Mouse (Mus musculus) adrenal gland, adult 2 months (tissue): ENCODE data around the gene Klk4. TPM values are rescaled to one million over a fixed set of nuclear protein-coding genes. Genes with fewer than 3 reads are reported as not detected.

Experiments
- DNase-seq: peaks from one replicate; pipeline ENCODE4 v3.0.0; 2021
- polyA plus RNA-seq: library from polyadenylated mRNA; depleted of rRNA; stranded (reverse); fragments of >200 nt; gene quantifications from 2 replicates; pipeline ENCODE4 v1.2.3, GENCODE M21; 2012; rRNA removed
- total RNA-seq, 2 experiments: library from RNA; stranded (reverse); gene quantifications; 2 replicates each; pipeline ENCODE4 v1.2.3; 2021

The Klk4 gene
- total and polyA plus RNA-seq, 3 experiments = not detected

DNA sequence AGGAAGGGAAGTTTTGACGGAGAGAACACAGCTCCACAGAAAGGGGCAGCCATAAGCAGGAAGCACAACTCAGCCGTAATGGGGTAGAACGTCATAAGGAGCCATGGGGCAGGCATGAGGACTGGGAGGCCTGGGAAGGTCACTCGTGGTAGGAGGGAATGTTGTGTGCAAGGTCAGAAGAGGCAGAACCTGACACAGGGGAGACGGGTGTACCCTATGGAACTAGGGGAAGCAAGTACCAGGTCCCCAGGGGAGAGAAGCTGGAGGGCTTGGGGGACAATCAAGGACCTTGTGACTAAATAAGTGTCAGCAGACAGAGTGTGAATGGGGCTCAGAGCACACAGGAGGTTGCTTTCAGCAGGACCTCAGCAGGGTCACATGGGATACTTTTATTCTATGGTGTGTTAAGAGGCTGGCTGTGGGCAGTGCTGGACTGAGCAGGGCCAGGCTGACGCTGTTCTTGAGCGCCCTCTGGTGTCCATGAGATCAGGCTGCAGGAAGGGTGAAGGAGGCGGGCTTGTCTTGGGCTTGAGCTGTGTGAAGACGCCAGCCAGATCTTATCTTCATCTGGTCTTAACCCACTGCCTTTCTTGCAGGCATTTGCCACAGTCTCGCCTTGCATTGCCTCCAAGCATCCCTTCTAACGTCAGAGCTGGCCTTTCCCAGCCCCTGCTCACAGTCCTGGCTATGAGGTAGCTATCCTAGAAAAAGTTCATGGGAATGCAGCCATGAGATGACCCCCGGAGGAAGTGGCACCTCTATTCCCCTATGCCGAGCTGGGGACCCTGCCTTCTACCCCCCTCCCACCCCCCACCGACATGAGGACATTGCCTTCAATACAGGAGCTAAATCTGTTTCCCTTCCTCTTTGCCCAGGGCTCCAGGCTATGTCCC lies 38.8 kb downstream of the Klk4 start:
- DNase-seq = peak; percentile 57

DNA sequence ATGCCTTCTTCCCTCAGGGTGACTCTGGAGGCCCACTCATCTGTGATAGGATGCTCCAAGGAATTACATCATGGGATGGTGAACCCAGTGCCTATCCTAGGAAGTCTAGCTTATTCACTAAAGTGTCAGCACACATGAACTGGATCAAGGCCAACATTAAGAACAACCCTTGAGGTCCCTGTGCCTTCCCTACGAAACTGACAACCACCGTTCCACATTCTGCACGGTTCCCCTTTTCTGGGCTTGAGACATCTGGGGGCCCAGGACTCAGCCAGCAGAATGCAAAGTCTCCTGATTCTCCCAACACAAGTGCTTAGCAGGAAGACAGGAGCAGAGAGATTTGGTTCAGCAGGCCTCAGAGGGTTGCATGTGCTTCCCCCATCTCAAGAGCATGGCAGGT lies 39.6 kb downstream of the Klk4 start:
- no peak for DNase-seq

- DNase-seq = no peak
Observed at GRCm38 (mm10) chr7:43921087-43921486, 40.1 kb downstream of the Klk4 start.

GRCm38 (mm10) chr7:43921941-43922340 lies 41.0 kb downstream of the Klk4 start:
- no peak for DNase-seq

DNA sequence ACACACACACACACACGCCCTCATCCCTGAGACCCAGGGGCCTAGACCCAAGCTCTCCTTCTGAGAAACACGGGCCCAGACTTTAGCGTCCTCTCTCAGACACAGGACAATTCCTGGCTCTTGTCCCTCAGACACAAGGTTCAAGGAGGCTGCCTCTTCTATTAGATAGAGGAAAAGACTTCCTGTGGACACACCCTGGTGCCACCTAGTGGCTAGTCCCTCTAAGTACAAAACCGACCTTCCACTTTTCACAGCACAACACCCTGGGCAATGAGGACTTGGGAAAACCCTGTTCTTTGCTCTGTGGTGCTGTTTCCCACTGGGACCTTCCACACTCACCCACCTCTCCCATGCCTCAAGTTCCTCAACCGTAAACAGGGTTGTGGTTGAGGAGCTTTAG lies 45.0 kb downstream of the Klk4 start:
- DNase-seq = no peak

DNA sequence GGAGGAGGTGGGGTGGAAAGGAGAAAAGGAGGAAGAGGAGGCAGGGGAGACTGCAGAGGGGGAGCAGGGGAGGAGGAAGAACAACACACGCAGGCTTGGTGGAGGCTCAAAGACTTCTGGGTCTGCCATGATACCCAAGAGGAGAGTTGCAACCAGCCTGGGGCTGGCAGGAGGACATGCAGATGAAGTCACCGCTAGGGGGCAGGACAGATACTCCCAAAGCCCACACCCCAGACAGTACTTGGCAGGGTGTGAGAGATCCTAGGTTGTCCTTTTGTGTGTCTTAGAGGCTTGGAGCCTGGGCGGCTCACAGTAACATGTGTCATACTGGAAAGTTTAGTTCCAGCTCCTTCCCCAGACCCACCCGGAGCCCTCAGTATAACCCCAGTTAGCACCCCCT lies 47.6 kb downstream of the Klk4 start:
- DNase-seq = peak; percentile 21

- no peak for DNase-seq
Observed at GRCm38 (mm10) chr7:43932337-43932736, 51.4 kb downstream of the Klk4 start.

- no peak for DNase-seq
Observed at GRCm38 (mm10) chr7:43933440-43933839, 52.5 kb downstream of the Klk4 start, which contains the start of gene Klk15. Klk15 (plus strand) TSS chr7:43933740.

DNA sequence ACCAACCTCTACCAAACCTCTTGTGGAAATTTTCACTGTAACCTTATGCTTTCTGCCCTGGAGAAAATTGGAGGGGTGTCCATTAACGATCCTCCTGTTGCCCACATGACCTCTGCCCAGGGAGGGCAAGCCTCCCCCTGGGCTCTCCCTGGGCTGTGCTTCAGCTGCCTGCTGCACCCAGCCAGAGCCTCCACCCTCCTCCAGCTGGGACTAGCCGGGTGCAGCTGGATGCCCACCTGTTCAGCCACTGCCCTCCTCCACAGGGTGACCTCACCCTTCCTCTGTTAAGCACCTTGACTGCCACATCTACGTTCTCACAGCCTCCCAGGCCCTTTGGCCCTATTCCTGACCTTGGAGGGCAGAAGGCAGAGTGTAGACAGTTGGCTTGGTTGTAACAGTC lies 53.8 kb downstream of the Klk4 start:
- no peak for DNase-seq

Other genes with a start within 250 kb of the Klk4 start
- not detected for gene Ceacam18, start 246.5 kb upstream of the Klk4 start, total RNA-seq
- gene Ceacam18, start 246.5 kb upstream of the Klk4 start, polyA plus RNA-seq = not detected in 2 replicates
- 1 to 10 TPM; 3.5 to 5.0 TPM for gene Siglece, start 221.0 kb upstream of the Klk4 start, total RNA-seq
- 3.6 and 5.3 TPM in 2 replicates for gene Siglece, start 221.0 kb upstream of the Klk4 start, polyA plus RNA-seq
- 10 to 100 TPM in 1 of 2 experiments, 1 to 10 TPM in 1; 9.9 to 10.4 TPM for gene Ctu1, start 209.1 kb upstream of the Klk4 start, total RNA-seq
- gene Ctu1, start 209.1 kb upstream of the Klk4 start, polyA plus RNA-seq = 20.1 and 21.3 TPM in 2 replicates
- not detected for gene Klk14, start 190.7 kb upstream of the Klk4 start, total RNA-seq
- not detected in 2 replicates for gene Klk14, start 190.7 kb upstream of the Klk4 start, polyA plus RNA-seq
- not detected for gene Klk13, start 168.6 kb upstream of the Klk4 start, total RNA-seq
- gene Klk13, start 168.6 kb upstream of the Klk4 start, polyA plus RNA-seq = 0.12 and 0.36 TPM in 2 replicates
- not detected for gene Klk12, start 112.3 kb upstream of the Klk4 start, total RNA-seq
- gene Klk12, start 112.3 kb upstream of the Klk4 start, polyA plus RNA-seq = not detected in 2 replicates
- gene Klk11, start 106.6 kb upstream of the Klk4 start, total RNA-seq = not detected
- not detected in 2 replicates for gene Klk11, start 106.6 kb upstream of the Klk4 start, polyA plus RNA-seq
- under 1 TPM; 0.40 to 0.62 TPM for gene Klk10, start 100.1 kb upstream of the Klk4 start, total RNA-seq
- 1.0 and 1.4 TPM in 2 replicates for gene Klk10, start 100.1 kb upstream of the Klk4 start, polyA plus RNA-seq
- not detected for gene Klk9, start 89.3 kb upstream of the Klk4 start, total RNA-seq
- not detected in 2 replicates for gene Klk9, start 89.3 kb upstream of the Klk4 start, polyA plus RNA-seq
- 1 to 10 TPM; 3.0 to 3.5 TPM for gene Klk8, start 83.6 kb upstream of the Klk4 start, total RNA-seq
- 1.4 and 2.3 TPM in 2 replicates for gene Klk8, start 83.6 kb upstream of the Klk4 start, polyA plus RNA-seq
- not detected for gene Klk7, start 69.9 kb upstream of the Klk4 start, total RNA-seq
- gene Klk7, start 69.9 kb upstream of the Klk4 start, polyA plus RNA-seq = not detected in 2 replicates
- gene Klk6, start 56.7 kb upstream of the Klk4 start, total RNA-seq = not detected
- not detected in 2 replicates for gene Klk6, start 56.7 kb upstream of the Klk4 start, polyA plus RNA-seq
- not detected for gene Klk5, start 39.2 kb upstream of the Klk4 start, total RNA-seq
- gene Klk5, start 39.2 kb upstream of the Klk4 start, polyA plus RNA-seq = not detected in 2 replicates
- gene Klk15, start 52.6 kb downstream of the Klk4 start, total RNA-seq = not detected
- gene Klk15, start 52.6 kb downstream of the Klk4 start, polyA plus RNA-seq = not detected in 2 replicates
- not detected for gene Klk1b8, start 69.5 kb downstream of the Klk4 start, total RNA-seq
- not detected in 2 replicates for gene Klk1b8, start 69.5 kb downstream of the Klk4 start, polyA plus RNA-seq
- gene Klk1b1, start 85.6 kb downstream of the Klk4 start, total RNA-seq = not detected
- gene Klk1b1, start 85.6 kb downstream of the Klk4 start, polyA plus RNA-seq = not detected in 2 replicates
- gene Klk1b9, start 94.9 kb downstream of the Klk4 start, total RNA-seq = not detected
- not detected in 2 replicates for gene Klk1b9, start 94.9 kb downstream of the Klk4 start, polyA plus RNA-seq
- not detected for gene Klk1b11, start 114.7 kb downstream of the Klk4 start, total RNA-seq
- gene Klk1b11, start 114.7 kb downstream of the Klk4 start, polyA plus RNA-seq = not detected in 2 replicates
- gene Klk1b26, start 131.0 kb downstream of the Klk4 start, total RNA-seq = not detected
- not detected in 2 replicates for gene Klk1b26, start 131.0 kb downstream of the Klk4 start, polyA plus RNA-seq
- gene Klk1b27, start 171.1 kb downstream of the Klk4 start, total RNA-seq = not detected
- gene Klk1b27, start 171.1 kb downstream of the Klk4 start, polyA plus RNA-seq = not detected in 2 replicates
- not detected for gene Klk1b21, start 221.2 kb downstream of the Klk4 start, total RNA-seq
- 0.33 and 0.63 TPM in 2 replicates for gene Klk1b21, start 221.2 kb downstream of the Klk4 start, polyA plus RNA-seq
- gene Klk1b22, start 231.5 kb downstream of the Klk4 start, total RNA-seq = not detected
- 1.5 TPM in 1 of 2 replicates, not detected in the other for gene Klk1b22, start 231.5 kb downstream of the Klk4 start, polyA plus RNA-seq